13 mouse cellular contexts compared by ENCODE assay signal in genomic region chr17:8421517-8421916, GRCm38 (mm10). TPM values are rescaled to one million over a fixed set of nuclear protein-coding genes. Genes with fewer than 3 reads are reported as not detected.
"Had no signal": no experiment of that assay in that cellular context is flagged by ENCODE, and none has a peak within 500 bp of the region (broad histone marks: within the 10 kb centered on the region; RNA-seq: fewer than 3 reads in every experiment).

No protein-coding gene starts in this region.

- ATAC-seq: midbrain, embryonic 16.5 days had no signal

- DNase-seq: kidney, adult 9 months; kidney, postnatal 10 days; left cerebral cortex, postnatal 4 days; lung, adult 18-20 months; lung, postnatal 36 days; right cerebral cortex, postnatal 14 days; thymus, postnatal 4 days had no signal

RNA-seq across cellular contexts. Expression of gene T, which starts 12.7 kb away (rescaled TPM):
- total RNA-seq: layer of hippocampus, postnatal 14 days; left cerebral cortex, adult 18-20 months; liver, adult 2 months had no signal
- polyA plus RNA-seq: large intestine, adult 2 months; liver, adult 2 months; spleen, adult 2 months had no signal
